Mouse (Mus musculus) kidney, embryonic 16.5 days (tissue): ENCODE measurements around the gene Mrps18a. TPM values are rescaled to one million over a fixed set of nuclear protein-coding genes. Genes with fewer than 3 reads are reported as not detected.
A peak's percentile ranks its signal among the peaks of the same experiment; 100 is the strongest.

Experiments
- ATAC-seq: fragments of 200-750 bp; cut with Nextera tagmentation; 2 replicates; pipeline ENCODE4 v1.8.0; 2017; ENCODE audit warnings: moderate TSS enrichment; ENCODE audit not compliant: low FRiP score, low TSS enrichment
- H3K27ac ChIP-seq: fragments of 300-500 bp; sonication (generic); 2 replicates; pipeline ENCODE4 v1.5.1; 2014; ENCODE audit warnings: low read length
- H3K27me3 ChIP-seq: fragments of 300-500 bp; sonication (generic); 2 replicates; pipeline ENCODE4 v1.6.1; 2014; ENCODE audit warnings: low read length, control low read depth, mixed read lengths; ENCODE audit not compliant: insufficient read depth
- H3K36me3 ChIP-seq: fragments of 300-500 bp; sonication (generic); 2 replicates; pipeline ENCODE4 v1.6.1; 2014; ENCODE audit warnings: low read length, control low read depth, mixed read lengths; ENCODE audit not compliant: insufficient read depth
- H3K4me1 ChIP-seq: fragments of 300-500 bp; sonication (generic); 2 replicates; pipeline ENCODE4 v1.6.1; 2014; ENCODE audit warnings: low read length, control low read depth, mixed read lengths; ENCODE audit not compliant: insufficient read depth
- H3K4me2 ChIP-seq: fragments of 300-500 bp; sonication (generic); replicated peaks from 2 replicates; pipeline ENCODE4 v1.6.1; 2014; ENCODE audit warnings: low read depth, low read length
- H3K4me3 ChIP-seq: fragments of 300-500 bp; sonication (generic); 2 replicates; pipeline ENCODE4 v1.5.1; 2014; ENCODE audit warnings: mild to moderate bottlenecking, low read length
- H3K9ac ChIP-seq: fragments of 300-500 bp; sonication (generic); replicated peaks from 2 replicates; pipeline ENCODE4 v1.6.1; 2014; ENCODE audit warnings: low read length
- H3K9me3 ChIP-seq: fragments of 300-500 bp; sonication (generic); 2 replicates; pipeline ENCODE4 v1.6.1; 2016; ENCODE audit warnings: low read length, control low read depth
- WGBS: fragments of 180-500 bp; shearing (Covaris S2); extraction: QIAGEN DNeasy Blood & Tissue Kit; methylation state at CpG from one replicate; pipeline ENCODE4 v1.1.7; 2014; 5-methylcytosine and 5-hydroxymethylcytosine counted together
- polyA plus RNA-seq: library from polyadenylated mRNA; unstranded; fragments of >200 nt; fragmentation: Nextera tagmentation; extraction: Ambion mirVana; gene quantifications from 2 replicates; pipeline ENCODE4 v1.2.1, GENCODE M21; 2015

Gene Mrps18a
- 159 and 162 TPM in 2 replicates for polyA plus RNA-seq

DNA sequence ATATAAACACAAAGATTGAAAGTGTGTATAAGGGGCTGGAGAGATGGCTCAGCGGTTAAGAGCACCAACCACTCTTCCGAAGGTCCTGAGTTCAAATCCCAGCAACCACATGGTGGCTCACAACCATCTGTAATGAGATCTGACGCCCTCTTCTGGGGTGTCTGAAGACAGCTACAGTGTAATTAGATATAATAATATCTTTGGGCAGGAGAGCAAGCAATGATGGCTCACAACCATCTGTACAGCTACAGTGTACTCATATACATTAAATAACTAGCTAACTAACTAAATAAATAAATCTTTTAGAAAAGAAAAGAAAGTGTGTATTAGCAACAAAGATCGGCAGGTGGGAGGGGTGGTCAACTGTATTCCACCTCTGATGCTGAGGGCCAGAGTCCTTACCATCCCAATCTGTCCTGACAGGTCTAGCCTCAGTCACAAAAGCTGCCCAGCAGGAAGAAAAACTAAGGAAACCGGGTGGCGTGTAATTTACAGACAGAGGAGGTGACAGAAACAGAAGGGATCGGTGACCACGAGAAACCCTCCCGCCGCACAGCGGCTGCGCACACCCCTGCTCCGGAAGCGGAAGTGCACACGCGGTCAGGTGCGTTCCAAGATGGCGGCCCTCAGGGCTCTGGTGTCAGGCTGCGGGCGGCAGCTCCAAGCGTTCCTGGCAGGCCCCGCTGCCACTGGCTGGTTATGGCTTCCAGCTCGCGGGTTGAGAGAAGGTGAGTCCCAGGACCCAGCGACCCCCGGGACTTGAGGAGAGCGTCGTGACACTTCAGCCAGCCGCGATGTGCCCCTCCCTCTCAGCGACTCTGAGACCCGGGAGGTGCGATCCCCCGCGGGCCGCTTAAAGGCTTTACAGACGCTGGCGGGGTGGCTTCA lies at the start of gene Mrps18a:
Gene Mrps18a (plus strand): TSS at position 585 of the 888 bp plus-strand sequence.
- peak; percentile 95 for ATAC-seq
- Histone ChIP-seq H3K4me1 (peaks cover 8% of the 10 kb centered on the region), H3K27ac (peak within 1 kb of the TSS; percentile 75), H3K27me3 (no peaks in the 10 kb centered on the region; the same call in 1 of the 2 replicates), H3K4me3 (peak within 1 kb of the TSS; percentile 94), H3K4me2 (peak within 1 kb of the TSS; percentile 88), H3K36me3 (no peaks in the 10 kb centered on the region; the same call in 1 of the 2 replicates), H3K9ac (peak within 1 kb of the TSS; percentile 94), H3K9me3 (no peaks in the 10 kb centered on the region)
- WGBS = 5% methylated on average over 38 of the region's 38 CpGs

DNA sequence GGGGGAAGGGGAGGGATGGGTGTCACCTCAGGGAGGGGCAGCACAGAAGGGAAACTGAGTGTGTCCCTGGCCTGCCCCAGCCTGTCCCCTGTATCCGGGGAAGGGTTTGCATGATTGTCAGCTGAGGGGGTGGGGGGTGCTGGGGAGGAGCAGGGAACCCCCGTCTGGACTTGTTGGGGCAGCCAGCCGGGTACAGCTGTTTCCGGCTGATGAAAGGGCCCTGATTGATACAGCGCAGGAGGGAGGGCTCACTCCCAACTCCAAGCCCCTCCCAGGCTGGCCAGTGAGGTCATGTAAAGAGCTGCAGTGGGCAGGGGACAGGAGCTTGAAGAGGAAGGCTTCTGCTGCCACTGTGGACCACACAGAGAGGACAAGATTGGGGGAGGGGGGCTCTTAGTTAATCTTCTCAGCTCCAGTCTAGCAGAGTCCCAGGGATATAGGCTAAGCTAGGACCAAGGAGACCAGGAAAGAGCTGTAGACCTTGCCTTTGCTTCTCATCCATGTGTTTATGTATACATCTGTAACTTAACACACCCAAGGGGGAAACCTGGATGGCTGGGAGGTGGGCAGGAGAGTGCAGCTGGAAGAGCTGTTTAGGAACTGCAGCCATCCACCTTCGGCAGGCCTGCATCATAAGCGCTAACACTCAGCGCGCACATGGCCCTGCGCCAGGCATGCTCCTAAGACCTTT lies 47.4 kb upstream of the Mrps18a start:
- Histone ChIP-seq H3K9ac (peak overlapping the region; percentile 36; the same call in 1 of the 2 replicates), H3K4me1 (peaks cover 21% of the 10 kb centered on the region), H3K27me3 (no peaks in the 10 kb centered on the region), H3K27ac (peak overlapping the region; percentile 49), H3K4me3 (no peak overlapping the region), H3K9me3 (no peaks in the 10 kb centered on the region), H3K4me2 (0 out of 2 replicates have a peak overlapping the region, but pooled peaks have one; percentile 9), H3K36me3 (no peaks in the 10 kb centered on the region)
- 16% methylated on average over 10 of the region's 10 CpGs for whole genome bisulfite sequencing
- peak; percentile 92 for ATAC-seq

DNA sequence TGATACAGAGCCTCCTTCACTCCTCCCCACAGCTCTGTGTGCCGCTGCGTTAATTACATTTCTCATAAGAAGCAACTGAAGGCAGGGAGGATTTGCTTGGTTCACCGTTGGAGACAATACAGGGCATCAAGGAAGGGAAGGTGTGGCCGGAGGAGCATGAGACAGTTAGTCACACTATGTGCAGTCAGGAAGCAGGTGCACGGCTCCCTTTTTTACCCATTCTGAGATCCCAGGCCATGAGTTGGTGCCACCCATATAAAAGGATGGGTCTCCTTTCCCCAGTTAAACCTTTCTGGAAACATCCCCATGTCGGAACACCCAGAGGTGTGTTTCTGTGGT lies 46.8 kb upstream of the Mrps18a start:
- H3K27me3 ChIP-seq = no peaks in the 10 kb centered on the region
- ATAC-seq = no peak; the same call in 1 of the 2 replicates
- peaks cover 21% of the 10 kb centered on the region for H3K4me1 ChIP-seq
- 0 out of 2 replicates have a peak overlapping the region, but pooled peaks have one; percentile 9 for H3K4me2 ChIP-seq
- H3K27ac ChIP-seq = peak overlapping the region; percentile 49
- peak overlapping the region; percentile 36; the same call in 1 of the 2 replicates for H3K9ac ChIP-seq
- H3K4me3 ChIP-seq = no peak overlapping the region
- H3K9me3 ChIP-seq = no peaks in the 10 kb centered on the region
- H3K36me3 ChIP-seq = no peaks in the 10 kb centered on the region
- 36% methylated on average over 6 of the region's 6 CpGs for WGBS

DNA sequence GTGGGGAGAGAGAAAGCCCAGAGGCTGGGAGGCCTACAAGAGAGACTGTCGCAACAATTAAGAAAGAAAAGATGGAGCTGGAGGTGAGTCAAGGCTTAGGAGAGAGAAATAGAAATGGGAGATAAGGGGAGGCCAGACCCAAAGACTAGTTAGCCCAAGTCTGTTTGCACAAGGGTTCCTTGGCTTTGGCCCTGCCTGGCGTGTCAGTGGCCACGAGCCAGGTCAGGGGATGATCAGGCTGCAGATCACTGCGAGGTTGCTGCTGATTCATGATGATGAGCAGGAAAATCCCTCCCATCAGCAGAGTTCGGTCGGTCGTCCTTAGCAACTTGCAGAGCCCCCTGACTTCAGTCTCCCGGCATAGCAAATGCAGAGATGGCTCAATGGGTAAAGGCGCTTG lies 40.7 kb upstream of the Mrps18a start:
- WGBS = 74% methylated on average over 9 of the region's 9 CpGs
- no peak for ATAC-seq

DNA sequence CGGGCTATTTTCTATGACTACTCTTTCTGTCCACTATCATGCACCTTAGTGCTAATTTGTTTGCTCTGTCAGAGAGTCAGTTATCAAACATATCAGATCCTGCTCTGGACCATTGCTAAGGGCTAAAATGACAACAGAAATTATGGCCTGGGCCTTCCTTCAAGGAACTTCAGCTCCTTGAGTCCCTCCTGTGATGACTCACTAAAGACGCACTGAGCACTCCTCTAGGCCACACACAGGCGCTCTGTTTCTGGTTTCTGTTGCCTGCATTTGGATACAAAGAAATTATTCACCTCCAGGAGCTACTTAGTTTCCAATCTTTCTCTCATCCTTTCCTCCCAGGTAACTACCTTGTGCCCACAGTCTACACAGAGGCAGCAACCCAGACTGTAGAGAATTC lies 39.3 kb upstream of the Mrps18a start:
- ATAC-seq = no peak
- Histone ChIP-seq H3K9me3 (no peaks in the 10 kb centered on the region), H3K36me3 (no peaks in the 10 kb centered on the region), H3K4me3 (no peak overlapping the region), H3K4me1 (peaks cover 20% of the 10 kb centered on the region), H3K9ac (no peak overlapping the region), H3K4me2 (no peak overlapping the region), H3K27me3 (no peaks in the 10 kb centered on the region), H3K27ac (no peak overlapping the region)
- 70% methylated on average over 3 of the region's 3 CpGs for WGBS

More for the DNA sequence above, 40.7 kb upstream of the Mrps18a start:
- Histone ChIP-seq H3K4me3 (no peak overlapping the region), H3K9ac (no peak overlapping the region), H3K27ac (no peak overlapping the region), H3K36me3 (no peaks in the 10 kb centered on the region), H3K4me1 (peaks cover 13% of the 10 kb centered on the region), H3K4me2 (no peak overlapping the region), H3K9me3 (no peaks in the 10 kb centered on the region), H3K27me3 (no peaks in the 10 kb centered on the region)

DNA sequence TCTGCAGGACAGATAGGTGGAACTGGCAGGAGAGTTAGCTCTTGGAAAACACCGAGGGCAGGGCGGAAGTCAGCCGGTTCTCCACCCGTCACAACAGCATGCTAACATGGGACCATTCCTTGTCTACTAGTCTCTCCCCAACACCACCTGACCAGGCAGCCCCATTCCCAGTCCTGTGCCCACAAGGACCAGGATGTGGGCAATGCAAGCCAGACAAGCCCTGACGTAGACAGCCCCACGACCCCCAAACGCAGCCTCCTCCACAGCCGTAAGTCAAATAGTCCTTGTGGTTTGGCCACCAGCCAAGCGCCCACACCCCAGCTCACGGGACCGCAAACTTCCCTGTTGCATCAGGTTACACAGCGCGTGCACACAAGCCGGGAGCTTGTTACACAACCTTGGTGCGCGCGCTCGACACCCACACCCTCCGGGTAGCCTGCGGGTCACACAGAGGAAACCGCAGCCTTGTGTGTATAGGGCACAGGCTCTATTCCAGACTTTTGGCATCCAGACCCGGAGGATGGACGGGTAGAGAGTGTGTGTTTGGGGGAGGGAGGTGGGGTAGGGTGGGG lies 37.0 kb upstream of the Mrps18a start:
- peak overlapping the region; percentile 11 for H3K27ac ChIP-seq
- no peaks in the 10 kb centered on the region for H3K27me3 ChIP-seq
- H3K9me3 ChIP-seq = no peaks in the 10 kb centered on the region
- H3K4me1 ChIP-seq = peaks cover 20% of the 10 kb centered on the region
- peak overlapping the region; percentile 30 for H3K4me3 ChIP-seq
- WGBS = 8% methylated on average over 23 of the region's 23 CpGs
- peak; percentile 82 for ATAC-seq
- H3K4me2 ChIP-seq = peak overlapping the region; percentile 54
- peak overlapping the region; percentile 42 for H3K9ac ChIP-seq
- no peaks in the 10 kb centered on the region for H3K36me3 ChIP-seq

DNA sequence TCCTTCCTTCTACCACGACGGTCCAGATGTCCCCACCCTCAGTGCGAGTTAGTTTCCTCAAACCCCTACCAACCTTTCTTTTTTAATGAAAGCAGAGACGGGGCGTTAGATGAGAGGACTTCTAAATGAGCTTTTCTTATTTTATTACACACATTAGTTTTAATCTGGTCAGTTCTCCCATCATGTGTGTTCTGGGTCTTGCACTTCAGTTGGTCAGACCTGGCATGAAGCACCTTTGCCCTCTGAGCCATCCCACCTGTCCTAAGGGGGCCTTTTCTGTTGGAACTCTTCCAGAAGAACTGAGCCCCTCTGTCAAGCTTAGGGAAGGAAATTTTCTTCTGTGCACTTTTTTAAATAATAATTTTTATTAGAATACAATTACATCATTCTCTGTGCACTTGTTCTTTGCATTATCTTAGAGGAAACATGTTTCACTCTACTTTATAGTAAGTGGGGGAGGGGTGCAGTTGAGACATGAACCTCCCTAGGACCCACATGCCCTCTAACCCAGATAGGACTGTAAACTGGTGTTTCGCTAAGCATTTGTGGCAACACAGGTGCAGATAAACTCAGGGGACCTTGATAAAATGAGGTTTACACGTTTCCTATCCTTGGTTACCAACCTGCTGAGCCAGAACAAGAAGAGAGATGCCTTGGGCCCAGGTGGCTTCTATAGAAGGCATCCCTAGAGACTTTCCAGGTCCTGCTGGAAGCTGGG lies 36.2 kb upstream of the Mrps18a start:
- 40% methylated on average over 7 of the region's 7 CpGs for WGBS
- H3K27ac ChIP-seq = peak overlapping the region; percentile 11
- no peaks in the 10 kb centered on the region for H3K9me3 ChIP-seq
- peak overlapping the region; percentile 42 for H3K9ac ChIP-seq
- no peak for ATAC-seq
- H3K4me3 ChIP-seq = peak overlapping the region; percentile 30
- H3K4me1 ChIP-seq = peaks cover 20% of the 10 kb centered on the region
- H3K36me3 ChIP-seq = no peaks in the 10 kb centered on the region
- H3K27me3 ChIP-seq = no peaks in the 10 kb centered on the region
- H3K4me2 ChIP-seq = peak overlapping the region; percentile 54

DNA sequence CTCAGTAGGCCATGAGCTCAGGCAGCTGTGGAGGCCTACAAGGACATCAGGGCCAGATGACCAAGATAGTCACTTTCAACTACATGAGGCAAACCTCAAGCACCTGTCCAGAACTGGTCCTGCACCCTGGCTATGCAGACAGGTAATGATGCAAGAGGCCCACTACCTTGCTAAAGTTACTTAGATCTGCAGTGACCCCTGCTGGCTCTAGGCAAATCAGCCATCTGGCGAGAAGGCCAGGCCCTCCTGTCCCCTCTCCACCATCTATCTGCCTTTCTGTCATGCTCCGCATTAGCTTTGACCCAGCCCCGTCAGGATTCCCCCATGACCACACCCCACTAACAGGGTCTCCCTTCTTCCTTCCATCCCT lies 35.7 kb upstream of the Mrps18a start:
- H3K4me2 ChIP-seq = no peak overlapping the region
- H3K9me3 ChIP-seq = no peaks in the 10 kb centered on the region
- no peaks in the 10 kb centered on the region for H3K27me3 ChIP-seq
- 63% methylated on average over 3 of the region's 3 CpGs for WGBS
- H3K9ac ChIP-seq = no peak overlapping the region
- no peaks in the 10 kb centered on the region for H3K36me3 ChIP-seq
- ATAC-seq = peak; percentile 19; the same call in 1 of the 2 replicates
- H3K4me1 ChIP-seq = peaks cover 21% of the 10 kb centered on the region
- no peak overlapping the region for H3K27ac ChIP-seq
- no peak overlapping the region for H3K4me3 ChIP-seq

DNA sequence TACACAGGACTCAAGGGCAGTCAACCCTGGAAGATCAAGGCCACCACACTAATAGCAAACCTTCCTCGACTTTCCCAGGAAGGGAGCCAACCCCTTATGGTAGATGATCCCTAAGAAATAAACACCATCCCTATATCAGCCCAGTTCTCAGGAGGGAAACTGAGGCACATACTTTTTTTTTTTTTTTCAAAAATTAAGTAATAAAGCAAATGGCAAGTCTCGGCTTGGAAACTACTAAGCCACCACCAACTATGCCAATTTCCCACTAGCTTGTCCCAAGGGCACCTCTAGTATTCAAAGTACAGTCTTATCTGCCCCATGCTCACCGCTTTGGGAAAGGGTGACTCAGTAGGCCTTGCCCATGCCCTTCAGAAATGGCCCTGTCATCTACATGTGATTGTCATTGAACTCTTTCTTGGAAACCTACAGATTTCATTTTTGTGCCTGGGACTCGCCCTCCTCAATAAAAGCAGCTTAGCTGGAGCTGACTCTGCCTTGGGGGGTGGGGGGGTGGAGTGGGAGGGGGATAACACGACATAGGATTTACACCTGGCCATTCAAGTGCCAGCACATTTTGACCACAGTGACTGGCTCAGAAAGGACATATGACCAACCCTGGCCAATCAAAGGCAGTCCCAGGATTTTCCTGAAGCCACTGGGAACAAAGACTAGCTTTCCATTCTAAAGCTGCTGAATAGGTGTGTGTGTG lies 35.1 kb upstream of the Mrps18a start:
- H3K9ac ChIP-seq = no peak overlapping the region

More for the DNA sequence above, 35.1 kb upstream of the Mrps18a start:
- no peak for ATAC-seq
- Histone ChIP-seq H3K4me3 (no peak overlapping the region), H3K27me3 (no peaks in the 10 kb centered on the region), H3K36me3 (no peaks in the 10 kb centered on the region), H3K4me2 (no peak overlapping the region), H3K9me3 (no peaks in the 10 kb centered on the region), H3K27ac (no peak overlapping the region), H3K4me1 (peaks cover 27% of the 10 kb centered on the region)
- 69% methylated on average over 5 of the region's 5 CpGs for WGBS
